Mouse (Mus musculus): Measurements from ENCODE around the gene Use1. TPM values are rescaled to one million over a fixed set of nuclear protein-coding genes. Genes with fewer than 3 reads are reported as not detected.

Gene Use1
- total and polyA plus RNA-seq, 3 experiments = 69.6 to 130 (median 98.7) TPM

DNA sequence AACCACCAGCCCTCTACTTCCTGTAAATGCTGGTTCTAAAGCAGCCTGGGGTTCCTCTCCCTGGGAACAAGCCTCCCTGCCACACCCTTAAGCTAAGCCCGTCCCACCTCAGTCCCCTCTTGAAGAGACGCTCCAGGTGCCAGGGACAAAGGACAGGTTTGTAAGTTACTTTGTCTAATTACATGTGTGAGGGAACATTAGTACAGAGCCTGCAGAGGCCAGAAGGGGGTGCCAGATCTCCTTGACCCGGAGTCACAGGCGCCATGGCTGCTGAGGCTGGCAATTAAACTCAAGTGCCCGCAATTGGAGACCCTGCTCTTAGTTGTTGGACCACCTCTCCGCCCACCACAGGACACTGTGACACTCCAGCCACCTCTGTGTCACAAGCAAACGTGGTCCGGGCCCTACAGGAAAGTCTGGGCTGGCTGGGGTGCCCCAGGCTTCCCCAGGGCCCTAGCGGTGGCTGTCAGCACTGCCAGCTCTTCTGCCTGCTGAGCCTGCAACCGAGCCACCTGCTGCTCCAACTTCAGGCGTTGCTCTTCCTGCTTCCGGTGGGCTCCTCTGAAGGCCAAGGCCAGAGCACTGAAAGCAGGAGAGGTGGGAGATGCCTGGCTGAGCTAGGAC, 18.7 kb downstream of the Use1 start:
- Histone ChIP-seq H3K9ac (ENCODE audit: insufficient read depth, low read depth) (no peak overlapping the region), H3K27ac (ENCODE audit: insufficient read depth, low read depth) (no peak overlapping the region), H3K27me3 (replicated peaks) (no peaks in the 10 kb centered on the region), H3K79me2 (replicated peaks; ENCODE audit: control insufficient read depth, extremely low read depth, insufficient read depth, poor library complexity, severe bottlenecking) (no peaks in the 10 kb centered on the region), H3K36me3 (replicated peaks in 1 of 2; ENCODE audit: control insufficient read depth in 1 of 2, insufficient read depth in 1 of 2, low read length in 1 of 2) (no peaks in the 10 kb centered on the region), H3K4me3 (replicated peaks in 1 of 3; ENCODE audit: low read depth in 2 of 3, low read length in 2 of 3, poor library complexity in 1 of 3) (no peak overlapping the region), H3K4me2 (ENCODE audit: insufficient read depth, low read depth, poor library complexity, severe bottlenecking) (no peak overlapping the region), H3K9me3 (replicated peaks; ENCODE audit: low read length) (no peaks in the 10 kb centered on the region), H3K4me1 (ENCODE audit: control insufficient read depth in 1 of 2, insufficient read depth in 2 of 2) (peaks cover 5 to 26% of the 10 kb centered on the region in 2 experiments)
- no peak for TF ChIP-seq MAFK (IDR thresholded peaks at IDR 0.05; ENCODE audit: insufficient replicate concordance, low read length)
- TF ChIP-seq PAX5 (IDR thresholded peaks at IDR 0.05; ENCODE audit: low read length) = no peak
- TF ChIP-seq ETS1 (conservative IDR thresholded peaks at IDR 0.05; ENCODE audit: low read depth, low read length) = no peak
- TF ChIP-seq CHD2 (IDR thresholded peaks at IDR 0.05; ENCODE audit: low read length) = no peak
- TF ChIP-seq RAD21 (IDR thresholded peaks at IDR 0.05; ENCODE audit: low read depth, low read length) = peak; percentile 18
- TF ChIP-seq CTCF (conservative IDR thresholded peaks at IDR 0.05 in 1 of 2, IDR thresholded peaks at IDR 0.05 in 1 of 2; ENCODE audit: low read depth in 2 of 2, low read length in 2 of 2) = peak in 1 of 2 experiments; percentile 44; a peak in 2 of 4 replicates
- DNase-seq (ENCODE audit: extremely low read depth) = no peak
- in situ Hi-C loops (cut with MboI; ENCODE audit: low pct_ligation_motif_present, low pct_unique_long_range_greater_than_20kb, low sequenced_read_pairs) = no loop called here
- dilution Hi-C loops (cut with MboI; ENCODE audit: extremely low pct_ligation_motif_present, extremely low pct_unique_long_range_greater_than_20kb, low sequenced_read_pairs) = no loop called here

DNA sequence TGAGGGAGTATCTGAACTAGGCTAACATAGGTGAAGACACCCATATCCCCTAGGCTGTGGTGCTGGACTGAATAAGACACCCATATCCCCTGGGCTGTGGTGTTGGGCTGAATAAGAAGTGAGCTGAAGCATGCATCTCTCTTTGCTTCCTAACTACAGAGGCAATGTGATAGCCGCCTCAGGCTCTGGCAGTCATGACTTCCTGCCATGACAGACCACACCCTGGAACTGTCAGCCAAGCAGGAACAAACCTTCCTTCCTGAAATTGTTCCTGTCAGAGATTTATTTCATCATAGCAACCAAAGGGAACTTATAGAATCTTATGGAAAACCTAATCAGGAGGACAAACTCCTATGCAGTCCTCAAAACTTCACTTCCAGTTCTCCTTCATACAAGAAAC, 21.6 kb downstream of the Use1 start:
- no peak for DNase-seq (ENCODE audit: extremely low read depth)
- Histone ChIP-seq H3K9me3 (replicated peaks; ENCODE audit: low read length) (no peaks in the 10 kb centered on the region), H3K4me2 (ENCODE audit: insufficient read depth, low read depth, poor library complexity, severe bottlenecking) (no peak overlapping the region), H3K4me1 (ENCODE audit: control insufficient read depth in 1 of 2, insufficient read depth in 2 of 2) (peaks cover 9 to 34% of the 10 kb centered on the region in 2 experiments), H3K36me3 (replicated peaks in 1 of 2; ENCODE audit: control insufficient read depth in 1 of 2, insufficient read depth in 1 of 2, low read length in 1 of 2) (no peaks in the 10 kb centered on the region), H3K9ac (ENCODE audit: insufficient read depth, low read depth) (no peak overlapping the region), H3K27ac (ENCODE audit: insufficient read depth, low read depth) (no peak overlapping the region), H3K4me3 (replicated peaks in 1 of 3; ENCODE audit: low read depth in 2 of 3, low read length in 2 of 3, poor library complexity in 1 of 3) (no peak overlapping the region), H3K27me3 (replicated peaks) (no peaks in the 10 kb centered on the region), H3K79me2 (replicated peaks; ENCODE audit: control insufficient read depth, extremely low read depth, insufficient read depth, poor library complexity, severe bottlenecking) (no peaks in the 10 kb centered on the region)
- dilution Hi-C loops (cut with MboI; ENCODE audit: extremely low pct_ligation_motif_present, extremely low pct_unique_long_range_greater_than_20kb, low sequenced_read_pairs) (no loop called here), in situ Hi-C loops (cut with MboI; ENCODE audit: low pct_ligation_motif_present, low pct_unique_long_range_greater_than_20kb, low sequenced_read_pairs) (no loop called here)
- TF ChIP-seq EP300 (IDR thresholded peaks at IDR 0.05; ENCODE audit: low read length) (no peak), CHD2 (IDR thresholded peaks at IDR 0.05; ENCODE audit: low read length) (no peak), NELFE (IDR thresholded peaks at IDR 0.05; ENCODE audit: low read depth, low read length) (no peak)

DNA sequence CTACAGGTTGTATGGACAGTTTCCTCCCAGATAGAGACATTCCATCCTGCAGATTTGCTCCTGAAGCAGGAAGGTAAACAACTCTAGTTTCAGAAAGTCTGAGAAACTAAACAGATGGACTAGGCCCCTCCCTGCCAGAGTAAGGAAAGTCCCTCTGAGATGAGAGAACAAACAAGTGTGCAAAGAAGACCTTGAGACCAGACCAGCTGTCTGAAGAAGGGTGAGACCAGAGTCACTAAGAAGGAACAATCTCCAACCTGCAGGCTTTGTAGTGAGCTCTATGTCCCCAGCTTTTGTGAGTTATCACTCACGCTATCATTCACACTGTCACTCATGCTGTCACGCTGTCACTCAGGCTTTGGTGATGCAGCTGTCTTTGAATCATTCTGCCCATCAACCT, 25.0 kb downstream of the Use1 start:
- dilution Hi-C loops (cut with MboI; ENCODE audit: extremely low pct_ligation_motif_present, extremely low pct_unique_long_range_greater_than_20kb, low sequenced_read_pairs) (no loop called here), in situ Hi-C loops (cut with MboI; ENCODE audit: low pct_ligation_motif_present, low pct_unique_long_range_greater_than_20kb, low sequenced_read_pairs) (no loop called here)
- Histone ChIP-seq H3K9ac (ENCODE audit: insufficient read depth, low read depth) (0 out of 2 replicates have a peak overlapping the region, but pooled peaks have one; percentile 13), H3K27ac (ENCODE audit: insufficient read depth, low read depth) (no peak overlapping the region), H3K4me1 (ENCODE audit: control insufficient read depth in 1 of 2, insufficient read depth in 2 of 2) (peaks cover 10 to 37% of the 10 kb centered on the region in 2 experiments), H3K36me3 (replicated peaks in 1 of 2; ENCODE audit: control insufficient read depth in 1 of 2, insufficient read depth in 1 of 2, low read length in 1 of 2) (no peaks in the 10 kb centered on the region), H3K4me3 (replicated peaks in 1 of 3; ENCODE audit: low read depth in 2 of 3, low read length in 2 of 3, poor library complexity in 1 of 3) (no peak overlapping the region), H3K9me3 (replicated peaks; ENCODE audit: low read length) (no peaks in the 10 kb centered on the region), H3K4me2 (ENCODE audit: insufficient read depth, low read depth, poor library complexity, severe bottlenecking) (no peak overlapping the region; the same call in 1 of the 2 replicates), H3K79me2 (replicated peaks; ENCODE audit: control insufficient read depth, extremely low read depth, insufficient read depth, poor library complexity, severe bottlenecking) (no peaks in the 10 kb centered on the region), H3K27me3 (replicated peaks) (no peaks in the 10 kb centered on the region)
- TF ChIP-seq ELF1 (IDR thresholded peaks at IDR 0.05; ENCODE audit: low read depth, low read length) = no peak
- no peak for TF ChIP-seq SIN3A (IDR thresholded peaks at IDR 0.05; ENCODE audit: low read length)
- no peak for TF ChIP-seq ZNF384 (IDR thresholded peaks at IDR 0.05; ENCODE audit: low read depth, low read length)
- no peak for TF ChIP-seq POLR2AphosphoS2 (IDR thresholded peaks at IDR 0.05; ENCODE audit: low read depth, low read length)
- no peak for TF ChIP-seq ETS1 (conservative IDR thresholded peaks at IDR 0.05; ENCODE audit: low read depth, low read length)
- no peak for TF ChIP-seq MYC (IDR thresholded peaks at IDR 0.05; ENCODE audit: low read depth, low read length)
- TF ChIP-seq TCF12 (IDR thresholded peaks at IDR 0.05; ENCODE audit: low read depth, low read length) = no peak
- TF ChIP-seq ZC3H11A (IDR thresholded peaks at IDR 0.05; ENCODE audit: low read depth, low read length) = no peak
- TF ChIP-seq ZMIZ1 (IDR thresholded peaks at IDR 0.05; ENCODE audit: low read depth, low read length) = no peak
- no peak for TF ChIP-seq NELFE (IDR thresholded peaks at IDR 0.05; ENCODE audit: low read depth, low read length)
- no peak for TF ChIP-seq KAT2A (IDR thresholded peaks at IDR 0.05; ENCODE audit: insufficient replicate concordance, low read length)
- no peak for TF ChIP-seq EP300 (IDR thresholded peaks at IDR 0.05; ENCODE audit: low read length)
- no peak for TF ChIP-seq BHLHE40 (IDR thresholded peaks at IDR 0.05; ENCODE audit: low read depth, low read length)
- no peak for TF ChIP-seq HCFC1 (IDR thresholded peaks at IDR 0.05; ENCODE audit: low read depth, low read length)
- TF ChIP-seq MAFK (IDR thresholded peaks at IDR 0.05; ENCODE audit: insufficient replicate concordance, low read length) = no peak
- TF ChIP-seq GABPA (IDR thresholded peaks at IDR 0.05; ENCODE audit: insufficient replicate concordance, low read depth, low read length) = no peak
- no peak for TF ChIP-seq CHD2 (IDR thresholded peaks at IDR 0.05; ENCODE audit: low read length)
- no peak for DNase-seq (ENCODE audit: extremely low read depth)

Data from CH12.LX (cell line).